Mouse (Mus musculus): ENCODE data around the gene Sorl1. TPM values are rescaled to one million over a fixed set of nuclear protein-coding genes. Genes with fewer than 3 reads are reported as not detected.

Gene Sorl1
- total RNA-seq, 2 experiments from 2014 or later: 137 to 158 TPM

Other genes with a start within 250 kb of the Sorl1 start
- gene Sc5d, start 140.0 kb upstream of the Sorl1 start, total RNA-seq (2021): 10 to 100 TPM; 56.3 to 59.5 TPM